Mouse (Mus musculus) embryonic facial prominence, embryonic 11.5 days (tissue): Measurements from ENCODE around the gene Josd1. TPM values are rescaled to one million over a fixed set of nuclear protein-coding genes. Genes with fewer than 3 reads are reported as not detected.
"Not testable (repeated sequence)": the region's sequence is repeated elsewhere in the genome, so short reads cannot be mapped to it uniquely, and the experiment has no call there.

ENCODE experiments used
- ATAC-seq: fragments of 200-750 bp; cut with Nextera tagmentation; replicated peaks from 2 replicates; pipeline ENCODE4 v1.8.0; 2017; ENCODE audit warnings: low read depth; ENCODE audit not compliant: insufficient number of reproducible peaks, low FRiP score, low TSS enrichment
- DNase-seq: peaks from one replicate; pipeline ENCODE4 v3.0.0-alpha.2; 2015; ENCODE audit warnings: low spot score
- H3K27ac ChIP-seq: fragments of 300-500 bp; sonication (generic); replicated peaks from 2 replicates; pipeline ENCODE4 v1.5.1; 2014; ENCODE audit warnings: mild to moderate bottlenecking, low read depth, low read length, control low read depth
- H3K27me3 ChIP-seq: fragments of 300-500 bp; sonication (generic); 2 replicates; pipeline ENCODE4 v1.6.1; 2014; ENCODE audit warnings: mild to moderate bottlenecking, low read length, moderate library complexity, mixed read lengths; ENCODE audit not compliant: control insufficient read depth, insufficient read depth
- H3K36me3 ChIP-seq: fragments of 300-500 bp; sonication (generic); replicated peaks from 2 replicates; pipeline ENCODE4 v1.6.1; 2014; ENCODE audit warnings: low read depth, mild to moderate bottlenecking, low read length, moderate library complexity, mixed read lengths; ENCODE audit not compliant: control insufficient read depth, insufficient read depth
- H3K4me1 ChIP-seq: fragments of 300-500 bp; sonication (generic); 2 replicates; pipeline ENCODE4 v1.6.1; 2014; ENCODE audit warnings: low read length, mixed read lengths; ENCODE audit not compliant: control insufficient read depth, insufficient read depth
- H3K4me2 ChIP-seq: fragments of 300-500 bp; sonication (generic); 2 replicates; pipeline ENCODE4 v1.6.1; 2014; ENCODE audit warnings: low read depth, mild to moderate bottlenecking, control low read depth, low read length, moderate library complexity
- H3K4me3 ChIP-seq: fragments of 300-500 bp; sonication (generic); 2 replicates; pipeline ENCODE4 v1.5.1; 2014; ENCODE audit warnings: low read depth, low read length, control low read depth
- H3K9ac ChIP-seq: fragments of 300-500 bp; sonication (generic); replicated peaks from 2 replicates; pipeline ENCODE4 v1.6.1; 2014; ENCODE audit warnings: mild to moderate bottlenecking, control low read depth, low read length
- H3K9me3 ChIP-seq: fragments of 300-500 bp; sonication (generic); replicated peaks from 2 replicates; pipeline ENCODE4 v1.6.1; 2016; ENCODE audit warnings: mild to moderate bottlenecking, low read length, inconsistent platforms, mixed read lengths; ENCODE audit not compliant: control insufficient read depth
- WGBS: fragments of 180-500 bp; shearing (Covaris S2); extraction: QIAGEN DNeasy Blood & Tissue Kit; methylation state at CpG from one replicate; pipeline ENCODE4 v1.1.7; 2014; 5-methylcytosine and 5-hydroxymethylcytosine counted together
- polyA plus RNA-seq: library from polyadenylated mRNA; unstranded; fragments of >200 nt; fragmentation: Nextera tagmentation; extraction: Ambion mirVana; gene quantifications from 2 replicates; pipeline ENCODE4 v1.2.1, GENCODE M21; 2014

Gene Josd1
- polyA plus RNA-seq, 1 experiment from 2014 or later, result 17.4 TPM

- H3K9me3 ChIP-seq, result no peaks in the 10 kb centered on the region
- H3K4me2 ChIP-seq, result no peak overlapping the region; the same call in 1 of the 2 replicates
- no peaks in the 10 kb centered on the region for H3K27me3 ChIP-seq
- peak overlapping the region; percentile 29; the same call in 1 of the 2 replicates for H3K9ac ChIP-seq
- no peak overlapping the region for H3K27ac ChIP-seq
- DNase-seq, result no peak
- H3K36me3 ChIP-seq, result no peaks in the 10 kb centered on the region; the same call in 1 of the 2 replicates
- no peak for ATAC-seq
- WGBS, result 76% methylated on average over 19 of the region's 19 CpGs
- no peak overlapping the region for H3K4me3 ChIP-seq
- H3K4me1 ChIP-seq, result peaks cover 8% of the 10 kb centered on the region
Measured at GRCm38 (mm10) chr15:79683707-79684465, 3.8 kb downstream of the Josd1 start.

DNA sequence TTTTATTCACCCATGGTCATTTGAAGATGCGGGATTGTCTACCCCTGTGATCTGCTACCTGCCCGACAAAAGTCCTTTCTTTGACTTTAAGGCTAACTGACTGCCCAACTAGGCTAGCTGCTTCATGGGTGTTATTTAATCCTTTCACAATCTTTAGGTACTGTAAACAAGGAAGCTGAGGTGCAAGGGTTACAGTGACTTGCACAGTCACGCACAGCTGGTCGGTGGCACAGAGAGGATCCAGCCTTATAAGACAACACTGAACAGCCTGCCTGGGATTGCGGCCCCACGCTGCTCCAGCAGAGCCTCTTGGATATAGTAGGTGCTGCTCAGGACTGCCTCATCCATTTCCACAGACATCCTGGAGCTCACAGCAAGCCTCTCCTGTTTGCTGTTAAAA, 4.6 kb downstream of the Josd1 start:
- WGBS, result 83% methylated on average over 6 of the region's 6 CpGs
- ATAC-seq, result no peak
- H3K4me1 ChIP-seq, result peaks cover 8% of the 10 kb centered on the region
- no peaks in the 10 kb centered on the region for H3K27me3 ChIP-seq
- H3K9ac ChIP-seq, result no peak overlapping the region
- DNase-seq, result no peak
- H3K36me3 ChIP-seq, result no peaks in the 10 kb centered on the region; the same call in 1 of the 2 replicates
- no peak overlapping the region for H3K27ac ChIP-seq
- H3K9me3 ChIP-seq, result no peaks in the 10 kb centered on the region
- H3K4me3 ChIP-seq, result no peak overlapping the region
- no peak overlapping the region for H3K4me2 ChIP-seq

GRCm38 (mm10) chr15:79681973-79682372, 5.7 kb downstream of the Josd1 start:
- no peak for ATAC-seq
- Histone ChIP-seq H3K4me3 (no peak overlapping the region), H3K9ac (no peak overlapping the region), H3K9me3 (no peaks in the 10 kb centered on the region), H3K27me3 (no peaks in the 10 kb centered on the region), H3K36me3 (no peaks in the 10 kb centered on the region; the same call in 1 of the 2 replicates), H3K27ac (no peak overlapping the region), H3K4me2 (no peak overlapping the region), H3K4me1 (peaks cover 8% of the 10 kb centered on the region)
- DNase-seq, result no peak
- 89% methylated on average over 4 of the region's 4 CpGs for WGBS

- Histone ChIP-seq H3K9me3 (no peaks in the 10 kb centered on the region), H3K27me3 (no peaks in the 10 kb centered on the region), H3K27ac (no peak overlapping the region), H3K4me2 (no peak overlapping the region), H3K4me3 (no peak overlapping the region), H3K9ac (no peak overlapping the region), H3K4me1 (no peaks in the 10 kb centered on the region), H3K36me3 (peaks cover 3% of the 10 kb centered on the region)
- ATAC-seq (no peak), DNase-seq (no peak)
- 84% methylated on average over 2 of the region's 2 CpGs for WGBS
Measured at GRCm38 (mm10) chr15:79677936-79678335, 9.8 kb downstream of the Josd1 start.

DNA sequence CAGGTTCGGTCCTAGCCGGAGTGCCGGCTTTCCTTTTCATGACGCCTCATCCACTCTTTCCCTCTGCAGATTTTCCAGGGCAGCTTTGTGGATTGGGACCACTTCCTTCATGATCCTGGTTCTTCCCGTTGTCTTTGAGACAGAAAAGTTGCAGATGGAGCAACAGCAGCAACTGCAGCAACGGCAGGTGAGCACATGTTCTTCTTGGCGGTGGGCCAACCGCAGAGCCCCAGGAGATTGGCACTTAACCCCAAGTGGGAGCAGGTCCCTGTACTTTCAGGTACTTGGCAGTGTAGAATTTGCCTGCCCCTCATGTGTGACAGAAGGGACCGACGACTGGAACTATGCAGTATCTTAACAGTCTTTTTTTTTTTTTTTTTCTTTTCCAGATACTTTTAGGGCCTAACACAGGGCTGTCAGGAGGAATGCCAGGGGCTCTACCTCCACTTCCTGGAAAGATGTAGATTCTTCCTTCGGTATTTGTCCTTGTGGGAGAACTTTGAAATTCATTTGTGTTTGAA, 15.8 kb downstream of the Josd1 start:
- not testable (repeated sequence) for H3K27me3 ChIP-seq, H3K9ac ChIP-seq, DNase-seq, H3K4me1 ChIP-seq, H3K36me3 ChIP-seq, H3K9me3 ChIP-seq, H3K27ac ChIP-seq, ATAC-seq
- WGBS, result 84% methylated on average over 11 of the region's 11 CpGs
- H3K4me2 ChIP-seq, result peak overlapping the region; percentile 70
- peak overlapping the region; percentile 89 for H3K4me3 ChIP-seq

DNA sequence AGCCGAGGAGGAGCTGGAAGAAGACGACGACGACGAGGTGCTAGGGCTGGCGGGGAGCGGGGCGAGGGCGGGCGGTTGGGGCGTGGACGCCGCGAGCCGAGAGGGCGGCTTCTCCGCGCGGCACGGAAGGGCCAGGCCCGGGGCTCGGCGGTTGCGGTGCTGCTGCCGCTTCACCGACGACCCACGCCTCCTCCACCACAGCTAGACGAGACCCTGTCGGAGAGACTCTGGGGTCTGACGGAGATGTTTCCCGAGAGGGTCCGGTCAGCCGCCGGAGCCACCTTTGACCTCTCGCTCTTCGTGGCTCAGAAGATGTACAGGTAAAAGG, 16.8 kb downstream of the Josd1 start:
- Histone ChIP-seq H3K4me3 (peak overlapping the region; percentile 89), H3K4me1 (no peaks in the 10 kb centered on the region; the same call in 1 of the 2 replicates), H3K9me3 (no peaks in the 10 kb centered on the region), H3K27me3 (no peaks in the 10 kb centered on the region), H3K36me3 (peaks cover 3% of the 10 kb centered on the region), H3K9ac (peak overlapping the region; percentile 87), H3K4me2 (peak overlapping the region; percentile 70), H3K27ac (no peak overlapping the region)
- peak; percentile 12; the same call in 1 of the 2 replicates for ATAC-seq
- DNase-seq, result no peak
- 0% methylated on average over 31 of the region's 37 CpGs for WGBS

DNA sequence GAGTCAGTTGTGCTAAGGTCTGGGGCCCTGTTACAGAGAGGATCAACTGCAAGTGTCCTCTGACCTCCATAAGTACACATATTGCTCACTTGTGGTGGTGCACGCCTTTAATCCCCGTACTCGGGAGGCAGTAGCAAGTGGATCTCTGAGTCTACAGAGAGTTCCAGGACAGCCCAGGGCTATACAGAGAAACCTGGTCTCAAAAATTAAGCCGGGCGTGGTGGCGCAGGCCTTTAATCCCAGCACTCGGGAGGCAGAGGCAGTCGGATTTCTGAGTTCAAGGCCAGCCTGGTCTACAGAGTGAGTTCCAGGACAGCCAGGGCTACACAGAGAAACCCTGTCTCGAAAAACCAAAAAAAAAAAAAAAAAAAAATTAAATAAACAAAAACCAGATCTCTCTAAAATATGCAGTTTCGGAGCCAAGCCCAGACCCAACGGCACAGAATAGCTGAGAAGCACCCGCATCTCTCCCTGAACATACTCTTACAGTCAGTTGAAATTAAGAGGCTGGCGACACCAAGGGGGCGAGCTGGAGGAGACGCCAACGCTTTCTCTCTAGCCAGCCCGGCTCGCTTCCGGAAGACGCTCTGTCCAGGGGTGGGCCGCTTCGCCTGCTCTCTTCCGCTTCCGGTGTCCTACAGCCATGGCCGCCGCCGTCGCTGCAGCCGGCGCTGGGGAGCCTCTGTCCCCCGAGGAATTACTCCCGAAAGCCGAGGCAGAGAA, 17.3 kb downstream of the Josd1 start, which contains the start of gene Tomm22:
Gene Tomm22 (plus strand): TSS at position 613 of the 723 bp plus-strand sequence.
- H3K27ac ChIP-seq, result no peak within 1 kb of the TSS

GRCm38 (mm10) chr15:79669195-79669594, 18.5 kb downstream of the Josd1 start:
- no peak overlapping the region for H3K4me2 ChIP-seq
- no peak for ATAC-seq

More for the DNA sequence above, 17.3 kb downstream of the Josd1 start, which contains the start of gene Tomm22:
- 18% methylated on average over 33 of the region's 33 CpGs for WGBS
- no peaks in the 10 kb centered on the region; the same call in 1 of the 2 replicates for H3K4me1 ChIP-seq
- peak; percentile 95 for DNase-seq
- no peaks in the 10 kb centered on the region for H3K27me3 ChIP-seq
- peak; percentile 96 for ATAC-seq
- H3K4me2 ChIP-seq, result peak within 1 kb of the TSS; percentile 70
- no peaks in the 10 kb centered on the region for H3K9me3 ChIP-seq
- peak within 1 kb of the TSS; percentile 87 for H3K9ac ChIP-seq
- H3K4me3 ChIP-seq, result peak within 1 kb of the TSS; percentile 89
- peaks cover 3% of the 10 kb centered on the region for H3K36me3 ChIP-seq

More at GRCm38 (mm10) chr15:79669195-79669594, 18.5 kb downstream of the Josd1 start:
- no peak for DNase-seq
- WGBS, result 73% methylated on average over 10 of the region's 10 CpGs
- H3K36me3 ChIP-seq, result peaks cover 1% of the 10 kb centered on the region
- H3K27ac ChIP-seq, result no peak overlapping the region
- H3K9ac ChIP-seq, result no peak overlapping the region
- no peak overlapping the region for H3K4me3 ChIP-seq
- no peaks in the 10 kb centered on the region for H3K9me3 ChIP-seq
- H3K4me1 ChIP-seq, result no peaks in the 10 kb centered on the region; the same call in 1 of the 2 replicates
- H3K27me3 ChIP-seq, result no peaks in the 10 kb centered on the region
